Mouse (Mus musculus) liver, adult 2 months (tissue): ENCODE results near the gene Gins2. TPM values are rescaled to one million over a fixed set of nuclear protein-coding genes. Genes with fewer than 3 reads are reported as not detected.

Source experiments
- DNase-seq: peaks from one replicate; pipeline ENCODE4 v3.0.0-alpha.2; 2011; ENCODE audit warnings: low read depth, low spot score; ENCODE audit errors: extremely low read depth
- H3K27ac ChIP-seq: fragments of 200-500 bp; replicated peaks from 2 replicates; pipeline ENCODE4 v1.5.1; 2012; ENCODE audit warnings: low read depth, mild to moderate bottlenecking, control low read depth, inconsistent platforms, low read length; ENCODE audit not compliant: insufficient read depth
- H3K27me3 ChIP-seq: fragments of 200-500 bp; 2 replicates; pipeline ENCODE4 v1.6.1; 2012; ENCODE audit warnings: mild to moderate bottlenecking, moderate library complexity, low read length, inconsistent platforms; ENCODE audit not compliant: control insufficient read depth, insufficient read depth
- H3K36me3 ChIP-seq: fragments of 200-500 bp; 2 replicates; pipeline ENCODE4 v1.6.1; 2012; ENCODE audit warnings: low read length, inconsistent platforms; ENCODE audit not compliant: control insufficient read depth, insufficient read depth
- H3K4me1 ChIP-seq: fragments of 200-500 bp; 2 replicates; pipeline ENCODE4 v1.6.1; 2011; ENCODE audit warnings: low read length; ENCODE audit not compliant: control insufficient read depth, insufficient read depth
- H3K4me3 ChIP-seq: fragments of 200-500 bp; 2 replicates; pipeline ENCODE4 v1.5.1; 2011; ENCODE audit warnings: low read depth, mild to moderate bottlenecking, control low read depth, low read length, moderate library complexity; ENCODE audit not compliant: insufficient read depth
- H3K79me2 ChIP-seq: fragments of 200-500 bp; 2 replicates; pipeline ENCODE4 v1.6.1; 2012; ENCODE audit warnings: inconsistent platforms, mild to moderate bottlenecking, low read length, moderate library complexity; ENCODE audit not compliant: control insufficient read depth, insufficient read depth
- H3K9ac ChIP-seq: fragments of 200-500 bp; 2 replicates; pipeline ENCODE4 v1.6.1; 2012; ENCODE audit warnings: low read depth, mild to moderate bottlenecking, control low read depth, inconsistent platforms, low read length
- CTCF ChIP-seq: fragments of 200-500 bp; IDR thresholded peaks from 2 replicates; pipeline ENCODE4 v1.5.1; 2011; ENCODE audit warnings: low read depth, low read length, control low read depth
- POLR2A ChIP-seq: fragments of 200-500 bp; IDR thresholded peaks from 2 replicates; pipeline ENCODE4 v1.6.1; 2011; ENCODE audit warnings: low read length, control low read depth; ENCODE audit not compliant: insufficient read depth; ENCODE audit errors: extremely low read depth
- WGBS: fragments of 180-500 bp; shearing (Covaris S2); methylation state at CpG from one replicate; pipeline ENCODE4 v1.1.7; 2018; 5-methylcytosine and 5-hydroxymethylcytosine counted together
- polyA plus RNA-seq: library from polyadenylated mRNA; depleted of rRNA; stranded (reverse); fragments of >200 nt; gene quantifications from 2 replicates; pipeline ENCODE4 v1.2.3, GENCODE M21; 2012
- total RNA-seq: library from RNA; depleted of rRNA; stranded (reverse); fragments of >200 nt; gene quantifications from 2 replicates; pipeline ENCODE4 v1.2.3, GENCODE M21; 2014

The Gins2 gene
- total and polyA plus RNA-seq, 2 experiments = 0.37 to 1.9 TPM

GRCm38 (mm10) chr8:120573866-120574265 is 15.2 kb downstream of the Gins2 start:
- Histone ChIP-seq H3K36me3 (peaks cover 61% of the 10 kb centered on the region), H3K9ac (no peak overlapping the region), H3K4me1 (no peaks in the 10 kb centered on the region), H3K27me3 (no peaks in the 10 kb centered on the region), H3K79me2 (no peaks in the 10 kb centered on the region), H3K4me3 (no peak overlapping the region), H3K27ac (no peak overlapping the region)
- 97% methylated on average over 11 of the region's 11 CpGs for WGBS
- TF ChIP-seq CTCF (no peak), POLR2A (no peak)
- no peak for DNase-seq

DNA sequence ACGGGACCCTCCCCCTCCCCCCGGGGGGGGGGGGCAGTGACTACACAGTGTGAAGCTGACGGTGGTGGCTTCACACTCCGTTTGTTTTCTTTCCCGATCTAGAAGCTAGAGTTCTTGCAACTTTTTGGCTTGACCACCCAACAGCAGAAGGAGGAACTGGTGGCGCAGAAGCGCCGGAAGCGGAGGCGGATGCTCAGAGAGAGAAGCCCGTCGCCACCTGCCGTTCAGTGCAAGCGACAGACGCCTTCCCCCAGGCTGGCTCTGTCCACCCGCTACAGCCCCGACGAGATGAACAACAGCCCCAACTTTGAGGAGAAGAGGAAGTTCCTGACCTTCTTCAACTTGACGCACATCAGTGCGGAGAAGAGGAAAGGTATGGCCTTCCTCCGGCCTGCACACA is 16.6 kb downstream of the Gins2 start:
- no peak for TF ChIP-seq CTCF
- no peak for TF ChIP-seq POLR2A
- no peak for DNase-seq
- no peaks in the 10 kb centered on the region for H3K79me2 ChIP-seq
- WGBS = 86% methylated on average over 21 of the region's 21 CpGs
- H3K4me3 ChIP-seq = no peak overlapping the region
- no peak overlapping the region for H3K27ac ChIP-seq
- no peaks in the 10 kb centered on the region for H3K27me3 ChIP-seq
- H3K9ac ChIP-seq = no peak overlapping the region
- H3K4me1 ChIP-seq = no peaks in the 10 kb centered on the region
- peaks cover 53% of the 10 kb centered on the region for H3K36me3 ChIP-seq

DNA sequence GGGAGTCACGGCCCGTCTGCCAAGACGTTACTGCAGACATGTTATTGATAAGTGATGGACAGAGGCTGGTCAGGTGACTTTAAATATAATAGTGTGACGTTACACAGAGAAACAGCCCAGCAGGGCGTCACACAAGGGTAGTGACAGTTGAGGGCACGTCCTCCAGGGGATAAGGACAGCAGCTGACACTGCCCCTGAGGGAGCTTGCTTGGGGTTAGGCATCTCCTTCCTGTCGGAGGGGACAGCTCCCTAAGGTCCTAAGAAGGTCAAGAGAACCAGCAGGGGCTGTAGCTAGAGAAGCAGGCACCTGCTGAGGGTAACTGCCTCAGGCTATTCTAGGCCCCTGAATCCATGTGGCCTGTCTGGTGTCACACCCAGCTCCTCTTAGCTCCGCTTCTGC is 17.5 kb downstream of the Gins2 start:
- TF ChIP-seq CTCF (no peak), POLR2A (no peak)
- no peaks in the 10 kb centered on the region for H3K27me3 ChIP-seq
- no peak overlapping the region for H3K4me3 ChIP-seq
- no peak overlapping the region for H3K27ac ChIP-seq
- DNase-seq = no peak
- WGBS = 96% methylated on average over 8 of the region's 8 CpGs
- H3K79me2 ChIP-seq = no peaks in the 10 kb centered on the region
- H3K9ac ChIP-seq = no peak overlapping the region
- no peaks in the 10 kb centered on the region for H3K4me1 ChIP-seq
- peaks cover 44% of the 10 kb centered on the region for H3K36me3 ChIP-seq

GRCm38 (mm10) chr8:120569939-120570715 is 19.0 kb downstream of the Gins2 start:
- no peak for DNase-seq
- Histone ChIP-seq H3K36me3 (peaks cover 38% of the 10 kb centered on the region), H3K9ac (no peak overlapping the region), H3K4me3 (no peak overlapping the region), H3K4me1 (no peaks in the 10 kb centered on the region), H3K79me2 (no peaks in the 10 kb centered on the region), H3K27ac (no peak overlapping the region), H3K27me3 (no peaks in the 10 kb centered on the region)
- 64% methylated on average over 13 of the region's 13 CpGs for WGBS
- peak; percentile 96 for TF ChIP-seq CTCF
- TF ChIP-seq POLR2A = no peak

GRCm38 (mm10) chr8:120569123-120569522 is 20.0 kb downstream of the Gins2 start:
- TF ChIP-seq POLR2A = no peak
- TF ChIP-seq CTCF = no peak
- Histone ChIP-seq H3K9ac (no peak overlapping the region), H3K4me3 (no peak overlapping the region), H3K4me1 (no peaks in the 10 kb centered on the region), H3K36me3 (peaks cover 30% of the 10 kb centered on the region), H3K27ac (no peak overlapping the region), H3K79me2 (no peaks in the 10 kb centered on the region), H3K27me3 (no peaks in the 10 kb centered on the region)
- WGBS = 95% methylated on average over 17 of the region's 17 CpGs
- no peak for DNase-seq

GRCm38 (mm10) chr8:120568164-120568798 is 20.8 kb downstream of the Gins2 start:
- Histone ChIP-seq H3K27ac (no peak overlapping the region), H3K4me1 (0 out of 2 replicates have a peak, but pooled peaks cover 1% of the 10 kb centered on the region), H3K9ac (no peak overlapping the region), H3K79me2 (no peaks in the 10 kb centered on the region), H3K4me3 (no peak overlapping the region), H3K27me3 (no peaks in the 10 kb centered on the region), H3K36me3 (peaks cover 23% of the 10 kb centered on the region; the same call in 1 of the 2 replicates)
- 96% methylated on average over 37 of the region's 37 CpGs for WGBS
- no peak for TF ChIP-seq CTCF
- no peak for DNase-seq
